Mouse (Mus musculus) hindlimb bud, embryonic 11.5 days (tissue): Measurements from ENCODE around the gene Itpr2.

ENCODE experiments used
- DNase-seq: peaks from one replicate; pipeline ENCODE4 v3.0.0-alpha.2; 2012; ENCODE audit warnings: low read depth, low spot score; ENCODE audit errors: extremely low spot score

Itpr2 gene

GRCm38 (mm10) chr6:146509891-146510290 is 7.9 kb upstream of the Itpr2 start:
- no peak for DNase-seq

GRCm38 (mm10) chr6:146504459-146504858 is 2.4 kb upstream of the Itpr2 start:
- DNase-seq, result no peak

DNA sequence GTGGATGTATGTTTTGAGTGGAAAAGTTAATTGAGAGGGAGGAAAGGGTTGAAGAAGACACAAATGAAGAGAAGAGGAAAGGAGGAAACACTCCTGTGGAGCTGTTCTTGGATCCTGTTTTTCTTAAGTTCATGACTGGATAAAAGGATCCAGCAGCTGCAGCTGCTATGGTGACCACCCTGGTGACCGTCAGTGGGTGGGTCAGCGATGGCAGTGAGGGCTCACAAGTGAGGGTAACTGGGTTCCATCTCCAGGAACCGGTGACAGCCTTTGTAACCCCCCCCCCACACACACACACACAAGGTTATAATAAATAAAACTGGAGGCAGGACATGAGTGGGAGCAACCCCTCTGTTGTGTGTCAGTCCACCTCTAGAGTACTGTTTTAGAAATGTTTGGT is 833 bp upstream of the Itpr2 start:
- no peak for DNase-seq

GRCm38 (mm10) chr6:146501316-146501865 is 632 bp downstream of the Itpr2 start:
- DNase-seq, result no peak

DNA sequence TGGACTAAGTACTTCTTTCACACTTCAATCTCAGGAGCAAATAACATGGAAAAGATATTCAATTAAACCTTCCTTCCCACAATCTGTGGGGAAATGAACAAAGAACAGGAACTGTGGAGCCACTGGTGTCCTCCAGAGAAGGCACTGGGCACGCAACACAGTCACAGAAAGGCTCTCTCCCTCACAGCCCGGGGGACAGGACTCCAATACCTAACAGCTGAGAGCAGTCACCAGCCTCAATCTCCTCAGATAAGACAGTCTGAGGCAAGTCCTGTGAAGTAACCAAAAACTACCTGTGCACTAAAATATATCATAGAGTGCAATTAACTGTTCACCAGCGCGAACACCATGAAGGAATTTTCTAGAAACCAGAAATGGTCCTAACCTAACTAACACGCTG is 1.3 kb downstream of the Itpr2 start:
- no peak for DNase-seq

DNA sequence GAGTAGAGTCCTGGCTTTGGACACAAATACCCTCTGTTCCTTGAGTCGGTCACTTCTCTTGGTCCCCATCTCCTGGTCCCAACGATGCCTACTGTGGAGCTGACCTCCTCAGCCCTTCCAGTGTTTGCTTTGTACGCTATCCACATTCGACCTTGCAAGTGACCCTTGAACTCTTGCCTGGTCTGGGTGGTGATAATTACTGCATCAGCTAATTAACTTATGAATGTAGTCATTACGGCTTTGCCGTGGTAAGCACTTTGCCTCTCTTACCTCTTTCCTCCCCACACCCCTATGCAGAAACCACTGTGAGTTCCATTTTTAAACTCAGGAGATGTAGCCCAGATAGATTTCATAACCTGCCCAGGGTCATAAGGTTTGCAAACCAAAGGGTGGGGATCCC is 1.8 kb downstream of the Itpr2 start:
- DNase-seq, result no peak

GRCm38 (mm10) chr6:146499566-146499965 is 2.5 kb downstream of the Itpr2 start:
- no peak for DNase-seq

GRCm38 (mm10) chr6:146498416-146498815 is 3.6 kb downstream of the Itpr2 start:
- no peak for DNase-seq

GRCm38 (mm10) chr6:146497866-146498265 is 4.2 kb downstream of the Itpr2 start:
- DNase-seq, result no peak

GRCm38 (mm10) chr6:146497435-146497834 is 4.6 kb downstream of the Itpr2 start:
- DNase-seq, result no peak

- DNase-seq, result no peak
These were observed 10.3 kb downstream of the Itpr2 start for GRCm38 (mm10) chr6:146491680-146492079.

GRCm38 (mm10) chr6:146490416-146490960 is 11.5 kb downstream of the Itpr2 start:
- no peak for DNase-seq

- no peak for DNase-seq
These were observed 12.2 kb downstream of the Itpr2 start for GRCm38 (mm10) chr6:146489841-146490240.

DNA sequence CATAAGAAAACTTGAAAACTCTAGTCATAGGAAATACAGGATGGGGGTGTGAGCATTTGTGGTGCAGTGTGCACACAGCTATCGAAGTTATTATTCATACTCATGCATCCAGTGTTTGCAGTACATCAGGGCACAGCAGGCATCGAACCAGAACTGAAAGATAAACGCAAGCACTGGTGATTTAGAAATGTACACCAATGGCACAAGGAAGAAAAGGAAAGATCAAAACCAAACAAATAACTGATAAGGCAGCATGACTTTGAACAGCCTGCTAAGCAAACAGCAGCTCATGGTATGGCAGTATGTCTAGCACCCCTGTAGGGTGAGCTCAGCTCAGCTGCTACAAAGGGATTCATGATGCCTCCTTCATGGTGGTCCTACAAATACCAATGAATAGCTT is 13.3 kb downstream of the Itpr2 start:
- DNase-seq, result no peak

- no peak for DNase-seq
These were observed 14.9 kb downstream of the Itpr2 start for GRCm38 (mm10) chr6:146487079-146487478.

GRCm38 (mm10) chr6:146486073-146486472 is 15.9 kb downstream of the Itpr2 start:
- DNase-seq, result no peak

DNA sequence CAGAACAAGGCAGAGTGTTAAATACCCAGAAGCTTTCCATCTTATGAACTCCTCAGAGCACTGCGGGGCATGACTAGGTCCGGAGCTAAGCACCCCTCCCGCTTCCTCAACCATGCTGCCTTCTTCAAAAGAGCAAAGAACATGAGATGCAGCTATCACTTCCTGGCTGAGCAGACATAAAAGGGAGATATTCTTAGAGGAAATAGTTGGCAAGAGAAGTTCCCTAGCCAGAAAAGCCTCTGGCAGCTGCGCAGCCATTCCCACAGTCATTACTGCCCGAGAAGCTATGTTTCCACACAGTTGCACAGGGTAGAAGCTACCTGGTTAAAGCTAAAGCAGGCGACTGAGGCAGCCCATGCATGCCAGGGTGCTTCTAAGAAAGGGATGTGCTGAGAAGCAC is 20.6 kb downstream of the Itpr2 start:
- no peak for DNase-seq

DNA sequence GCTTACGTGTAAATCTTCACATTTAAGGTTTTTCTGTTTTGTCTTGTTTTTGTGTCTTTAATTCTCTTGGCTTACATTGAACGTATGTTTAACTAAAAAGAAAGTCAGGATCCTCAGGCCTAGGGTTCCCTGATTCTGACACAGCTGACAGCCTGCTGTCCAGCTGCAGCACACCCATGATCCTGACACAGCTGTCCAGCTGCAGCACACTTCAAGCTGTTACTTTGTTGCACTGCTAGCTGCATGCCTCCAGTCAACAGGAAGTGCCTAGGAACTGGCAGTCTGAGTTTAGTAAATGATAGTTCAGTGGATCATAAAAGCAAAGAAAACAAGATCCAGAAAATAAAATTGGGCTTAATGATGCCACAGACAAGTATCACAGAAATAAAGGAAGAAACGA is 21.1 kb downstream of the Itpr2 start:
- no peak for DNase-seq

- DNase-seq, result no peak
These were observed 22.9 kb downstream of the Itpr2 start for GRCm38 (mm10) chr6:146478888-146479683.

GRCm38 (mm10) chr6:146476865-146477264 is 25.2 kb downstream of the Itpr2 start:
- no peak for DNase-seq

DNA sequence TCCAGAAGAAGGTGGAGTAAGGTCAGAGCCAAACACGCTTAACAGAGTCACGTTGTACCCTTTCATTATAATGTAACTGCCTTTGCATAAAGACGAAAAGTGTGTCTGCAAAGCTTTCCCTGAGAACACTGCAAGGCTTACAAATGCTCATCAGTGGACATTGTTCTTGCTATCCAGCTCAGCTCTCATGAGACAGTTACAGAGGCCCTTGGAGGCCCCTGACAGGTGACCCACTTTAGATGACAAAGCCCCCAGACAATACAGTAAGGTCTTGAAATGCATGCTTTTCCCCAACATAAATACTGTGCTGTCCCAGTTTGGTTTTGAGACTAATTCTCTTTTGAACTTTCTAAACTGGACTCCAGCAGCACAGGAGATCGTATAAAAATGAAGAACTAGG is 27.9 kb downstream of the Itpr2 start:
- DNase-seq, result no peak

DNA sequence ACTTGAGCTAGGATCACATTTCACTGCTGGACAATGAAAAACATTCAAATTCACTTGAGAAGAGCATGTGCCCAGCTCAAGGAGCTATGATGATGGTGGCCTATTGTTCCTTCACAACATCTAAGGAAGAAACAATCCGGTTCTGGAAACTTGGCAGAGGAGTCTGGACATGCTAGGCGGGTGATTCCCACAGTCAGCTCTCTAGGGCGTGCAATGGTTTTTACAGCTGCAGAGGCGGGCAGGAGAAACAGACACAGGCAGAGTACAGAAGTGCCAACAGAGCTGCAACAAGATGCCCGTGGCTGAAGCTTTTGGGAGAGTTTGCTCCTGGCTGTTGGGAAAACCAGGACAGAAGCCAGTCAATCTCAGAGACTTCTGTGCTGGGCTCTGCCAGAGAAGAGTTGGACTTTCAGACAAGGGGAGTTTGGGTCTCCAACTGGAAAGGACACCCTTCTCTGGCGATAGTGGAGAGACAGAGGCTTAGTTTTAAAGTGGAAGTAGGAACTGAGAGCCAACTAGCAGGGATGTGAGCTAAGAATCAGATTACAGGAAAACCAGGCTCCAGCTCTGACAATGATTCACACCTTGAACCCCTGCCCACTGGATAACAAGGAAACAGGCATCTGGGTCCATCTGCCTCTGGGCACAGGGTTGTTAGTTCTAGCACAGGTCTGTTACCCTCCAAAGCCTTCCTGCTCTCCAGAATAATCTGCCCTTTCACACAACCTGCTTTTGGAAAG is 28.6 kb downstream of the Itpr2 start:
- no peak for DNase-seq
